Mouse (Mus musculus): ENCODE data around the gene Defb19. TPM values are rescaled to one million over a fixed set of nuclear protein-coding genes. Genes with fewer than 3 reads are reported as not detected.

Gene Defb19
- polyA plus RNA-seq, 1 experiment from 2014 or later = not detected

DNA sequence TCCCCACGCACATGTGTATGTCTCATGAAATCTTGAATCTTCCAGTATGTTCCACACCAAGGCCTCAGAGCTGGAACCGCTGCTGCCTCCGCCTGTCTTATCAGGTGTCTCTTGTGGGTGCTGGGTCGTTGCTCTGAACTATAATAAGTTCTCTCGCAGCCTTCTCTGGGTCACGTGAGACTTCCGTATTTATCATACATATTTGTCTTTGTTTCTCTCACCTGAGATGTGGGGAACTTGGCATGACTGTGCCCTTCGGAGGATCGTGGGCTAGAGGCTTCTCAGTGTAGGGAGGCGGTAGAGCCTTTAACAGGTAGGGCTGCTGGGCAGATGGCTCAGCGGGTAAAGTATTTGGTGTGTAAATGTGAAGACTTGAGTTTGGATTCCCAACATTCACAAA, 500 bp upstream of the Defb19 start:
- Histone ChIP-seq H3K36me3 (no peaks in the 10 kb centered on the region), H3K27me3 (no peaks in the 10 kb centered on the region), H3K9ac (no peak overlapping the region), H3K4me1 (no peaks in the 10 kb centered on the region), H3K4me2 (replicated peaks) (no peak overlapping the region), H3K27ac (no peak overlapping the region), H3K4me3 (no peak overlapping the region), H3K9me3 (no peaks in the 10 kb centered on the region)
- ATAC-seq (ENCODE audit: insufficient number of reproducible peaks, insufficient read depth, low FRiP score, low TSS enrichment) = no peak
- WGBS = 89% methylated on average over 11 of the region's 11 CpGs

- H3K27ac ChIP-seq = no peak overlapping the region
- no peaks in the 10 kb centered on the region for H3K4me1 ChIP-seq
- WGBS = 87% methylated on average over 8 of the region's 8 CpGs
- no peak overlapping the region for H3K4me2 ChIP-seq (replicated peaks)
- H3K9me3 ChIP-seq = no peaks in the 10 kb centered on the region
- H3K4me3 ChIP-seq = no peak overlapping the region
- no peak for ATAC-seq (ENCODE audit: insufficient number of reproducible peaks, insufficient read depth, low FRiP score, low TSS enrichment)
- H3K9ac ChIP-seq = no peak overlapping the region
- no peaks in the 10 kb centered on the region for H3K36me3 ChIP-seq
- H3K27me3 ChIP-seq = no peaks in the 10 kb centered on the region
Observed at GRCm38 (mm10) chr2:152573484-152573883, 6.6 kb downstream of the Defb19 start.

DNA sequence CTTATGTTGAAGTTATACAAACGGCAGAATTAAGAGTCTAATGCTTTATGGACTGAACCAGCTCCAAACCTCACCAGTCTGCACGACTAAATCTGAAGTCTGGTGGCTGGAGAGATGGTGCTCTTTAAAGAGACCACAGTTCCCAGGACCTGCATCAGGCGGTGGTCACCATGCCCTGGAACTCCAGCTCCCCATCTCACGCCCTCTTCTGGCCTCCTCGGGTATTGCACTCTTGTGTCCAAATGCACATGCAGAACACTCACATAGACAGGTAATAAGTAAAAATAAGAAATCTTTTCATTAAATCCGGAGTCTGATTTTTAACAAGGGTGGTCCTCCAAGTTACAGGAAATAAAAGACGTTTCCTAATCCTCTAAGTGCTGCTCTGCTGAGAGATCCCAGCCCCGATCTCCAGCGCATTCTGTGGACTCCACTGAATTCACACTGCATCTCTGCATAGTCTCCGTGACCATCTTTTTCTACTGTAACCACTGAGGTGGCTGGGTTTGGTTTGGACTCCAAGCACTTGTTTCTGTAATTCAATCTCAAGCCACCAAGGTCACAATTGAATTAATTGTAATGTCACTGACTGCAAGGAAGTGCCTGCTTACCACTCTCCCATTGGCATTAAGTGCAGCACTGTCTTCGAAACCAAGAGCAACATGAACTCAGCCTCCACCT, 7.9 kb downstream of the Defb19 start, which contains the start of gene Defb21:
Gene Defb21 (plus strand): TSS at position 631 of the 681 bp plus-strand sequence.
- Histone ChIP-seq H3K9me3 (no peaks in the 10 kb centered on the region), H3K27ac (no peak within 1 kb of the TSS), H3K27me3 (no peaks in the 10 kb centered on the region), H3K36me3 (no peaks in the 10 kb centered on the region), H3K4me2 (replicated peaks) (no peak within 1 kb of the TSS), H3K4me1 (no peaks in the 10 kb centered on the region), H3K4me3 (no peak within 1 kb of the TSS), H3K9ac (no peak within 1 kb of the TSS)
- ATAC-seq (ENCODE audit: insufficient number of reproducible peaks, insufficient read depth, low FRiP score, low TSS enrichment) = no peak
- WGBS = 66% methylated on average over 11 of the region's 11 CpGs

DNA sequence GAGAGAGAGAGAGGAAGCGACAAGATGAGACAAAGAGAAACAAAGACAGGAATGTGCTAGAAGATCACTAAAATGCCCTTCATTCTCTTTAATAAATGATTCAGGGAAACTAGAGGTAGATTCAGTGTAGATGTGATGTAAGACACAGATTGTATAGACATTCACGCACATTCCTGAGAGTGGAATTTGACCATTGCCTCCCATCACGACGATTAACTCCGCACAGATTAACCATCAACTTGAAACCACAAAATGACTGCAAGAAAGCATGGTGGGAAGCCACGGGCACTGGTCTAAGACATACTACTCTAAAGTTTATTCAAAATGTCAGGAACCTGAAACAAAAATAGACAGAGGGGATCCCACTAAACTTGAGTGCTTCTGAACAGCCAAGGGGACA, 9.8 kb downstream of the Defb19 start:
- WGBS = 80% methylated on average over 6 of the region's 6 CpGs
- ATAC-seq (ENCODE audit: insufficient number of reproducible peaks, insufficient read depth, low FRiP score, low TSS enrichment) = no peak
- Histone ChIP-seq H3K27me3 (no peaks in the 10 kb centered on the region), H3K9me3 (no peaks in the 10 kb centered on the region), H3K27ac (no peak overlapping the region), H3K9ac (no peak overlapping the region), H3K4me1 (no peaks in the 10 kb centered on the region), H3K4me2 (replicated peaks) (no peak overlapping the region), H3K36me3 (no peaks in the 10 kb centered on the region), H3K4me3 (no peak overlapping the region)

- no peaks in the 10 kb centered on the region for H3K9me3 ChIP-seq
- H3K9ac ChIP-seq = no peak overlapping the region
- H3K4me3 ChIP-seq = no peak overlapping the region
- no peak overlapping the region for H3K27ac ChIP-seq
- H3K36me3 ChIP-seq = no peaks in the 10 kb centered on the region
- no peak for ATAC-seq (ENCODE audit: insufficient number of reproducible peaks, insufficient read depth, low FRiP score, low TSS enrichment)
- no peaks in the 10 kb centered on the region for H3K4me1 ChIP-seq
- no peaks in the 10 kb centered on the region for H3K27me3 ChIP-seq
- no peak overlapping the region for H3K4me2 ChIP-seq (replicated peaks)
- WGBS = 81% methylated on average over 4 of the region's 4 CpGs
Observed at GRCm38 (mm10) chr2:152569881-152570280, 10.2 kb downstream of the Defb19 start.

- no peak for ATAC-seq (ENCODE audit: insufficient number of reproducible peaks, insufficient read depth, low FRiP score, low TSS enrichment)
- Histone ChIP-seq H3K4me3 (no peak within 1 kb of the TSS), H3K4me1 (no peaks in the 10 kb centered on the region), H3K9me3 (no peaks in the 10 kb centered on the region), H3K9ac (no peak within 1 kb of the TSS), H3K4me2 (replicated peaks) (no peak within 1 kb of the TSS), H3K27ac (no peak within 1 kb of the TSS), H3K27me3 (no peaks in the 10 kb centered on the region), H3K36me3 (no peaks in the 10 kb centered on the region)
- 90% methylated on average over 5 of the region's 5 CpGs for WGBS
Observed at GRCm38 (mm10) chr2:152569038-152569437, 11.1 kb downstream of the Defb19 start, which contains the start of gene Gm17416. TSS of gene Gm17416 (plus strand) at chr2:152569338.

DNA sequence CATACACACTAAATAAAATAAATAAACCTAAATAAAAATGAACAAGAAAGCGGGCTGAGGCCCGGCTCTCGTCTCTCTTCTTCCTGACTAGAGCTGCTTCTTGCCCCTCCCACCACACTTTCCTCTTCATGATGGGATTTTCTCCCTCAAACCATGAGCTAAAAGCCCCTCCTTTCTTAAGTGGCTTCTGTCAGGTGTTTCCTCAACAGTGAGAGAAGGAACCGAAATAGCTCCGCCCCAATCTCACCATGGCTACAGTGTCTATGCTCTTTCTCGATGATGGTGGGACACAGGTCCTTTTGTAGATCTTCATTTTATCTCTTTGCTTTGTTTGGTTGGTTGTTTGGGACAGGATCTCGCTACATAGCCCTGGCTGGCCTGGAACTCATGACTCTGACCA, 23.5 kb downstream of the Defb19 start:
- Histone ChIP-seq H3K27me3 (no peaks in the 10 kb centered on the region), H3K4me3 (no peak overlapping the region), H3K9ac (no peak overlapping the region), H3K36me3 (no peaks in the 10 kb centered on the region), H3K9me3 (no peaks in the 10 kb centered on the region), H3K27ac (no peak overlapping the region), H3K4me2 (replicated peaks) (no peak overlapping the region), H3K4me1 (no peaks in the 10 kb centered on the region)
- no peak for ATAC-seq (ENCODE audit: insufficient number of reproducible peaks, insufficient read depth, low FRiP score, low TSS enrichment)
- WGBS = 86% methylated on average over 7 of the region's 7 CpGs

DNA sequence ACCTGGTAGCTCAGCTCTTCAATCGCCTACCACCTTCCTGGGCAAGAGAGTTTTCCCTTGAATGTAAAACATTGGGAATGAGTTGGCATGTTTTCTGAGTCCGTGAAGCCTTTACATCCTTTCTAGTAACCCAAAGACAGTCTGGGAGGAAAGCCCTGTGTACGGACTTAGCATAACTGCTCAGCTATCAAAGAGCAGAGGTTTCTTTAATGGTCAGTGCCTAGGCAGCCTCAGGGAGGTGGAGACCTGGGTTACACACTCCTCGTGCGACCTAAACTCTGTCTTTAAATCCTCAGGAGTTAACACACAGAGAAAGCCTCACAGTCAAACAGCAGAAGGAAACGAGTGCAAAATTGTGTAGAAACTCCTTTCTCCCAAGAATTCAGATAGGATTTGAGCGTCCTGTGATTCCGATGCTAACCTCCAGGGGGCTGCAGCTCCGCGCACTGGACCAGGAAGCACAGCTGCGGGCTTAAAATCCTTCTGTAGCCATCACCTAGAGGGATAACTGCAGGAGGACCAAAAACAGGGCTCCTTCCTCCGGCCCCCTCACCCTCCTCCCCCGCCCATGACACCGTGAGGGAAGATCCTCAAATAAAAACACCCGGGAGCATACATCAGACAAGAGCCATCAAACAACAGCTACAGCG, 26.2 kb downstream of the Defb19 start:
- no peak overlapping the region for H3K27ac ChIP-seq
- no peaks in the 10 kb centered on the region for H3K9me3 ChIP-seq
- H3K4me3 ChIP-seq = no peak overlapping the region
- no peak overlapping the region for H3K9ac ChIP-seq
- H3K4me2 ChIP-seq (replicated peaks) = peak overlapping the region; percentile 27; the same call in 1 of the 2 replicates
- no peak for ATAC-seq (ENCODE audit: insufficient number of reproducible peaks, insufficient read depth, low FRiP score, low TSS enrichment)
- H3K27me3 ChIP-seq = no peaks in the 10 kb centered on the region
- no peaks in the 10 kb centered on the region for H3K4me1 ChIP-seq
- 12% methylated on average over 16 of the region's 16 CpGs for WGBS
- H3K36me3 ChIP-seq = no peaks in the 10 kb centered on the region

GRCm38 (mm10) chr2:152548124-152548523, 32.0 kb downstream of the Defb19 start:
- Histone ChIP-seq H3K4me2 (replicated peaks) (no peak overlapping the region), H3K27ac (no peak overlapping the region), H3K9me3 (no peaks in the 10 kb centered on the region), H3K36me3 (no peaks in the 10 kb centered on the region), H3K27me3 (no peaks in the 10 kb centered on the region), H3K9ac (no peak overlapping the region), H3K4me1 (no peaks in the 10 kb centered on the region), H3K4me3 (no peak overlapping the region)
- ATAC-seq (ENCODE audit: insufficient number of reproducible peaks, insufficient read depth, low FRiP score, low TSS enrichment) = no peak
- 75% methylated on average over 5 of the region's 5 CpGs for WGBS

GRCm38 (mm10) chr2:152544691-152545090, 35.4 kb downstream of the Defb19 start:
- Histone ChIP-seq H3K9me3 (no peaks in the 10 kb centered on the region), H3K27ac (no peak overlapping the region), H3K4me3 (no peak overlapping the region), H3K36me3 (no peaks in the 10 kb centered on the region), H3K4me2 (replicated peaks) (no peak overlapping the region), H3K4me1 (no peaks in the 10 kb centered on the region), H3K27me3 (no peaks in the 10 kb centered on the region), H3K9ac (no peak overlapping the region)
- ATAC-seq (ENCODE audit: insufficient number of reproducible peaks, insufficient read depth, low FRiP score, low TSS enrichment) = no peak
- WGBS = 24% methylated on average over 4 of the region's 4 CpGs

DNA sequence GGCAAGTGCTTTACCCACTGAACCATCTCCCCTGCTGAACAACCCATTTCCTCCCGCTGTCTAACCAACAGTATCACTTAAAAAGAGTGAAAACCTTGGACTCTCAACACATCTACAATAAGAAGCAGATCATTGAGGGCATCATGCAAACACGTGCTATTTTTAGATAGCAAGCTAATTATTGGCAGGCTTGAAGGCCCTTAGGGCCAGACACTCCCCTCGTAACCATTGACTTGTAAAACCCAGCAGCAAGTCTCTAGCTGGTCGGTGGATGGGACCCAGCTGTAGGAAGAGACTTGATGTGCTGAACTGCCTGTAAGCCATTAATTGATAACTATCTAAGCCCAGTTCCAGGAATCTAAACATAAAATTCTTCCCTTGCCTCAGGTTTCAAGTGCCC, 36.6 kb downstream of the Defb19 start:
- H3K9me3 ChIP-seq = no peaks in the 10 kb centered on the region
- no peak overlapping the region for H3K4me3 ChIP-seq
- 68% methylated on average over 4 of the region's 4 CpGs for WGBS
- no peak overlapping the region for H3K4me2 ChIP-seq (replicated peaks)
- H3K9ac ChIP-seq = no peak overlapping the region
- H3K4me1 ChIP-seq = no peaks in the 10 kb centered on the region
- H3K27me3 ChIP-seq = no peaks in the 10 kb centered on the region
- H3K27ac ChIP-seq = no peak overlapping the region
- H3K36me3 ChIP-seq = no peaks in the 10 kb centered on the region
- no peak for ATAC-seq (ENCODE audit: insufficient number of reproducible peaks, insufficient read depth, low FRiP score, low TSS enrichment)

DNA sequence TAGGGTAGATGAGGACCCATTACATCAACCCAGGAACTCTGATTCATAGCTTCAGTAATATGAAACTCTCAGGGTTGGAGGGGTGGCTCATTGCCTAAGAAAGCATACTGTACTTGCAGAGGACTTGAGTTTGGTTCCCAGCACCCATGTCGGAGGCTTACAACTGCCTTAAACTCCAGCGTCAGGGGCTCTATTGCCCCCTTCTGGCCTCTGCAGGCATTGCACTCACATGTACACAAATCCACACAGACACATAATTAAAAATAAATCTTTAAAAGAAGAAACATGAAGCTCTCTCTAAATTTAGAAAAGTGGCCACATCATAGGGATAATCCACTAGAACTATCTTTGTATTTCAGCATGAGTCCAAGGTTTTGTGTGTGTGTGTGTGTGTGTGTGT, 37.2 kb downstream of the Defb19 start:
- H3K9me3 ChIP-seq = no peaks in the 10 kb centered on the region
- no peak for ATAC-seq (ENCODE audit: insufficient number of reproducible peaks, insufficient read depth, low FRiP score, low TSS enrichment)
- no peaks in the 10 kb centered on the region for H3K4me1 ChIP-seq
- H3K4me2 ChIP-seq (replicated peaks) = no peak overlapping the region
- H3K27me3 ChIP-seq = no peaks in the 10 kb centered on the region
- H3K4me3 ChIP-seq = no peak overlapping the region
- no peaks in the 10 kb centered on the region for H3K36me3 ChIP-seq
- no peak overlapping the region for H3K9ac ChIP-seq
- WGBS = 79% methylated on average over 2 of the region's 2 CpGs
- no peak overlapping the region for H3K27ac ChIP-seq

All from embryonic facial prominence, embryonic 12.5 days (tissue).